In genomic region chr17:27945546-27946216, GRCm38 (mm10) we compare ENCODE assay signal across 8 mouse cellular contexts. TPM values are rescaled to one million over a fixed set of nuclear protein-coding genes. Genes with fewer than 3 reads are reported as not detected.
DNase-seq lines count a peak whose midpoint lies in the region; ATAC-seq and TF ChIP-seq lines count a peak whose summit lies in the region.

No protein-coding gene starts in this region.

- peaks cover 19% of the 10 kb centered on the region for H3K4me1 ChIP-seq in forebrain, embryonic 16.5 days (replicated peaks; ENCODE audit: control insufficient read depth, insufficient read depth, low read length)
- H3K4me1 ChIP-seq in kidney, embryonic 14.5 days (ENCODE audit: control insufficient read depth, insufficient read depth, low read length): peaks cover 19% of the 10 kb centered on the region

- H3K9ac ChIP-seq in forebrain, embryonic 16.5 days (replicated peaks; ENCODE audit: low read depth, low read length): no peak overlapping the region
- H3K9ac ChIP-seq in kidney, embryonic 14.5 days (ENCODE audit: low read depth, low read length): 0 out of 2 replicates have a peak overlapping the region, but pooled peaks have one; percentile 28

- no peaks in the 10 kb centered on the region for H3K27me3 ChIP-seq in forebrain, embryonic 16.5 days (replicated peaks; ENCODE audit: control insufficient read depth, insufficient read depth, low read length)
- no peaks in the 10 kb centered on the region for H3K27me3 ChIP-seq in kidney, embryonic 14.5 days (ENCODE audit: control insufficient read depth, insufficient read depth, low read length)

- intact Hi-C loops in gastrocnemius, adult 2 months (cut with DNase I): no loop called here
- intact Hi-C loops in gastrocnemius, postnatal 14 days (cut with DNase I; ENCODE audit: low total_unique reads): no loop called here

- H3K36me3 ChIP-seq in forebrain, embryonic 16.5 days (ENCODE audit: control insufficient read depth, insufficient read depth): no peaks in the 10 kb centered on the region
- H3K36me3 ChIP-seq in kidney, embryonic 14.5 days (ENCODE audit: control insufficient read depth, insufficient read depth, low read length): no peaks in the 10 kb centered on the region

- 8% methylated on average over 6 of the region's 6 CpGs for WGBS in forebrain, embryonic 16.5 days
- WGBS in kidney, embryonic 14.5 days: 43% methylated on average over 6 of the region's 6 CpGs

- no peak overlapping the region for H3K4me3 ChIP-seq in gastrocnemius, adult 2 months
- H3K4me3 ChIP-seq in forebrain, embryonic 16.5 days (replicated peaks; ENCODE audit: low read length): no peak overlapping the region
- no peak overlapping the region for H3K4me3 ChIP-seq in kidney, embryonic 14.5 days (ENCODE audit: low read length)

- no peak overlapping the region for H3K4me2 ChIP-seq in forebrain, embryonic 16.5 days (ENCODE audit: low read length)
- no peak overlapping the region for H3K4me2 ChIP-seq in kidney, embryonic 14.5 days (replicated peaks; ENCODE audit: low read depth, low read length)

- peak overlapping the region; percentile 38; the same call in 1 of the 2 replicates for H3K27ac ChIP-seq in gastrocnemius, adult 2 months
- peak overlapping the region; percentile 67 for H3K27ac ChIP-seq in forebrain, embryonic 16.5 days (ENCODE audit: low read length)
- peak overlapping the region; percentile 84; the same call in 1 of the 2 replicates for H3K27ac ChIP-seq in kidney, embryonic 14.5 days (ENCODE audit: low read depth, low read length)

- no peak for ATAC-seq in forebrain, embryonic 16.5 days
- peak; percentile 59 for ATAC-seq in kidney, embryonic 14.5 days (ENCODE audit: low FRiP score, low TSS enrichment)

- no peak for TF ChIP-seq CTCF in gastrocnemius, adult 2 months (IDR thresholded peaks at IDR 0.05)

- no peaks in the 10 kb centered on the region for H3K9me3 ChIP-seq in forebrain, embryonic 16.5 days (ENCODE audit: control insufficient read depth, low read length)
- no peaks in the 10 kb centered on the region for H3K9me3 ChIP-seq in kidney, embryonic 14.5 days (ENCODE audit: control insufficient read depth, low read length)

- no peak for DNase-seq in gastrocnemius, adult 2 months
- no peak for DNase-seq in gastrocnemius, postnatal 14 days
- DNase-seq in adrenal gland, postnatal 10 days: peak; percentile 75
- peak; percentile 88 for DNase-seq in lung, postnatal 25 days (ENCODE audit: low spot score)
- DNase-seq in retina, embryonic 14.5 days (ENCODE audit: low spot score): no peak
- DNase-seq in embryo, embryonic 9.5 days (ENCODE audit: extremely low spot score): no peak

RNA-seq across cellular contexts. Expression of gene Taf11, which starts 36.0 kb away (rescaled TPM):
- 10 to 100 TPM; 14.0 to 19.1 TPM for total RNA-seq in gastrocnemius, adult 2 months (2021)
- 10 to 100 TPM; 16.5 to 17.7 TPM for total RNA-seq in gastrocnemius, postnatal 14 days (2021)
- 10 to 100 TPM; 28.9 to 29.8 TPM for total RNA-seq in adrenal gland, postnatal 10 days (2021)
- polyA plus RNA-seq in forebrain, embryonic 16.5 days (2015; fragmentation: Nextera tagmentation; extraction: Ambion mirVana): 67.1 and 72.7 TPM in 2 replicates
- 76.6 and 77.5 TPM in 2 replicates for polyA plus RNA-seq in kidney, embryonic 14.5 days (2014; fragmentation: Nextera tagmentation; extraction: Ambion mirVana)

RNA-seq across cellular contexts. Expression of gene Anks1, which starts 36.6 kb away (rescaled TPM):
- total RNA-seq in gastrocnemius, adult 2 months (2021): 10 to 100 TPM in 1 of 2 experiments, 1 to 10 TPM in 1; 8.8 to 23.4 TPM
- 10 to 100 TPM; 13.9 to 14.6 TPM for total RNA-seq in gastrocnemius, postnatal 14 days (2021)
- 10 to 100 TPM; 26.9 to 40.0 TPM for total RNA-seq in adrenal gland, postnatal 10 days (2021)
- polyA plus RNA-seq in forebrain, embryonic 16.5 days (2015; fragmentation: Nextera tagmentation; extraction: Ambion mirVana): 27.8 and 36.5 TPM in 2 replicates
- 8.0 and 14.2 TPM in 2 replicates for polyA plus RNA-seq in kidney, embryonic 14.5 days (2014; fragmentation: Nextera tagmentation; extraction: Ambion mirVana)

Comparison
In these comparisons a context has a peak if more than half of its experiments do, and no peak if none do; other contexts are left out.
1. DNase-seq: peak in adrenal gland, postnatal 10 days (single experiment) and lung, postnatal 25 days (single experiment); none in gastrocnemius, adult 2 months (single experiment), gastrocnemius, postnatal 14 days (single experiment), retina, embryonic 14.5 days (single experiment) and embryo, embryonic 9.5 days (single experiment).
2. Peak in every context shown above with its lines, with median percentiles within 50 percentile points of each other: H3K27ac ChIP-seq.